Mouse (Mus musculus) 3T3-L1 (cell line): ENCODE results near the gene Gm10770.
A peak's percentile ranks its signal among the peaks of the same experiment; 100 is the strongest.
"Not testable (repeated sequence)": the region's sequence is repeated elsewhere in the genome, so short reads cannot be mapped to it uniquely, and the experiment has no call there.

Experiments used
- DNase-seq: peaks from one replicate; pipeline ENCODE4 v3.0.0-alpha.2; 2015; ENCODE audit warnings: low read depth, low spot score

Gene Gm10770

DNA sequence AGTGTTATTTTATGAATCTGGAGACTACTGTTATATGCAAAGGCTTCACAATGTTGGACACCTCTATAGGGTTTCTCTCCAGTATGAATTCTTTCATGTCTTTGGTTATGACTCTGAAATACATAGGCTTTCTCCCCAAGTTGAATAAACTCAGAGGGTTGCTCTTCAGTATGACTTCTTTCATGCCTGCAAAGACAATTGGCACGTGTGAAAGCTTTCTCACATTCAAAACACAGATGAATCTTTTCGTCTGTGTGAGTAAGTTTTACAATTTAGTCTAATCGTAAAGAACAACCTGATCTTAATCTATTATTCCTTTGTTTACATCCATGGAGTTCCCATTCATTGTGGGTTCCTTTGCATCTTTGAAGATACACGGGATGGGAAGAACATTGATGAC is at the start of gene Gm10770:
Gene Gm10770, minus strand, starts transcription at position 101 of the 400 bp plus-strand sequence.
- DNase-seq: not testable (repeated sequence)

DNA sequence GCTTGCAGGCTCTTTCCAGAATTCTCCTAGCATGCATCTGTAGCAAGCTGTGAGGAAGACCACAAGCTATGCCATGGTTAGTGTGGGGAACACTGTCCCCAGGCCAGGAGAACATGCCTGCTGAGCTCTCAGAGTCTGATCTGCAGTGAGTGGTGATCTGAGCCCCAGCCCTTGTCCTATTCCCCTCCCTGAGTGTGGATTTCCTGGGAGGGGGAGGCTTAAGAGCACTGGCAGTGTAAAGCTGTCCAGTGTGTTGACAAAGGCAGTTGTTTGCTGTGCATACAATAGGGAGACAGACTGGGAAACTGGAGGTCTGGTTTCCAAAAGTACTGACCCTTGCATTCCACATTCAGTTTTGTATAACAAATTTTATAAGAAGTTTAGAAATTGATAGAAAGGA is 43.8 kb upstream of the Gm10770 start:
- DNase-seq: not testable (repeated sequence)

DNA sequence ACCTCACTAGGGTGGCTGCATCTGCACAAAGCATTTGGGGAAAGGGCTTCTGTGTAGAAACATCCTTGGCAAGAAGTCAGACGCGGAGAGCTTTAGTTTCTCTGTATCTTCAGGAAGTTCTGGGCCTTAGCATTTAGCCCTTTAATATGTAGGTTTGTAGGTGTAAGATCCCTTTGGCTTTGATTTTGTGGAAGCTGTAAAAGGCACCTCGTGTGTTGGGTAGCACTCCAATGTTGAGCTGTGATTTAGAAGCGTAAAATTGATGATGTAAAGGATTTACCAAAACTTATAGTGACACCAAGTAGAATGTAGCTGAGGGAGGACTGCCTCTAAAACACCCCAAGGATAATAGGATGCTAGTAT is 38.9 kb upstream of the Gm10770 start:
- DNase-seq: not testable (repeated sequence)

DNA sequence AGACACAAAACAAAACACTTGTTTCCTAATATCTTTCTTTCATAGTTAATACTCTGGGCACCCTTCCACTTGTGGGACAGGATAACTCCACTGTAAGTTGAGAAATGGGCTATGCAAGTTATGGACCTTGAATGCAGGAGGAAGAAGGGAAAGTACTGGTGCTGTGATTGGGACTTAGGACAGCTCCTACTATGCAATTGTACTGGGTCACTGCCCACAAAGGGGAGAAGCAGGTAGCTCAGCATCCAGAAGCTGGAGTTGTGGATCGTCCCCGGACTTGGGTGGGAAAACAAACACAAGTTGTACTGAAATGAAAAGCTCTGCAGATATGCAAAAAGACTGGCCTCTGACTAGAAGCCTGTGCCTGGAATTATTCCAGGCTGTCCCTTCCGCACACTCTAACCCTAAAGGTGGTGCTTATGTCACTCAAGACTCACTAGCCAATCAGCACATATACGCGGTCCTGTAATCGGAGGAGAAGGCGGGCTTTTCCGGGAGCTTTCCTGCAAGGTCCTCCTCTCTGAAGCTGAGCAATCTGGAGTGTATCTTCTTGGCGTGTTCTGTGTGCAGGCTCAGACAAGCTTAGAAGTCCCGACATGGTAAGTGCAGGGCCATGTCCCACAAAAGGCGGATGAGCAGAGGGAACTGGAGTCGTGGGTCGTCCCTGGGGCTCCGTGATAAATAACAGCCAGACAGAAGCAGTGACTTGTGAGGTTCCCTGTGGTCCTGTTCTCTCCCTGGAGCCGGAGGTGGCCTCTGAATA is 38.3 kb upstream of the Gm10770 start, which contains the start of gene Zfp937:
Gene Zfp937, plus strand, starts transcription at position 474 of the 763 bp plus-strand sequence.
- DNase-seq: peak; percentile 76

DNA sequence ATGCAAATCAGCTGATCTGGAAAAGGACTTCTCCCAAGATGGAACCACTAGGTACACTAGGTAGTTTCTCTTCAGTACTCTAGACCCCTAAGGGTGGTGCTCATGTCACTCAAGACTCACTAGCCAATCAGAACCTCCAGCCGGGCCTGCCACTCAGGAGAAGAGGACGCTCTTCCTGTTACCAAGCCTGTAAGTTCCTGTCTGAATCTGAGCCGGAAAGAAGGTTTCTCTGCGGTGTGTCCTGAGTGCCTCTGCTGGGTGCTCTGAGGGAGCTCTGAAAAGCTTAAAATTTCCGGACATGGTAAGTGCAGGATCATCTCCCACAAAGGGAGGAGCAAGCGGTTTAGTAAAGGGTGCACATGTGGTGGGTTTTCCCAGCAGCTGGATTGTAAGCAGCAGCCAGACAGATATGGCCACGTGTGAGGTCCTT is 2.1 kb upstream of the Gm10770 start, which contains the start of gene Gm14139:
Gene Gm14139, plus strand, starts transcription at position 186 of the 430 bp plus-strand sequence.
- DNase-seq: peak; percentile 81

DNA sequence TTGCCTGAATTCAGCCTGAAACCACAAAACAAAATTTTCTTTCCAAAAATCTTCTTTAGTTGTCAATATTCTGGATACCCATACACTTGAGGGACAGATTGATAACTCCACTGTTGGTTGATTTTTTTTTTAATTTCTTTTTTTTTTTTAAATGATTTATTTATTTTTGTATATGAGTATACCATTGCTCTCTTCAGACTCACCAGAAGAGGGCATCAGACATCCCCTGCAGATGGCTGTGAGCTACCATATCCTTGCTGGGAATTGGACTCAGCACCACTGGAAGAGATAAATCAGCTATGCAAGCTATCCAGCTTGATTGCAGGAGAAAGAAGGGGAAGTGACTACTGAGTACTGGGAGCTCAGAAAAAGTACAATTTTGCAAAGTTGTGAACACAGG is 1.6 kb upstream of the Gm10770 start:
- DNase-seq: peak; percentile 71

DNA sequence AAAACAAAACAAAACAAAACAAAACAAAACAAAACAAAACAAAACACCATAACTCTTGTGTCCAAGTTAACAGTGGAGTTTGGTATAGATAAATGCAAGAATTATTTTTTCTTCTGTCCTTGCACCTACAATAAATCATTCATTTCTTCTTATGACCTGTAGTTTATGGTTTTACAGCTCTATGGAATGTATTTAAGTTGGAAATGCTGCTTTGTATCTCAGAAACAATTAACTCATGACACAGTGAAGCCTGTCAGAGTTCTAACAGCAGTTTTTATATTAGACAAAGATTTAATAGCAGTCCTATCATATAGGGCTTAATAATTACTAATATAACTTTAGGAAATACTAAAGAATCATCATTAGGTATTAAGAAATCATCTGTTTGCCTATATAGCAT is 5.6 kb downstream of the Gm10770 start:
- DNase-seq: no peak

DNA sequence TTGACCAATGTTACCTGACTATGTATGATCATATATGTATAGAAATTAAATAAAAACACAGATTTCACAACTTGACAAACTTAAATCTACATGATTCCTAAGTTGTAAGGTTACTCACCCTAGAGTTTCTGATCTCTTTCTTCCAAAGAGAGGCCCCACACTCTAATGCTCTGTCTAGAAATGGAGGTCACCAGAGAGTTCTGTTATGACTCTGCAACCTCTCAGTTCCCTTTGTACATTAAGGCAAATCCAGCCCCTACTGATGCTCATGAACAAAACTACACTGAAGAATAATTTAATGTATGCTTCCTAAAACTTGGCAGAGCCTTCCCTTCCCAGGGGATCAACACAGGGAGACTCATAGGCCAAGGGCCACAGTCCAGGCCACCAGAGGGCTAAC is 12.8 kb downstream of the Gm10770 start:
- DNase-seq: no peak

DNA sequence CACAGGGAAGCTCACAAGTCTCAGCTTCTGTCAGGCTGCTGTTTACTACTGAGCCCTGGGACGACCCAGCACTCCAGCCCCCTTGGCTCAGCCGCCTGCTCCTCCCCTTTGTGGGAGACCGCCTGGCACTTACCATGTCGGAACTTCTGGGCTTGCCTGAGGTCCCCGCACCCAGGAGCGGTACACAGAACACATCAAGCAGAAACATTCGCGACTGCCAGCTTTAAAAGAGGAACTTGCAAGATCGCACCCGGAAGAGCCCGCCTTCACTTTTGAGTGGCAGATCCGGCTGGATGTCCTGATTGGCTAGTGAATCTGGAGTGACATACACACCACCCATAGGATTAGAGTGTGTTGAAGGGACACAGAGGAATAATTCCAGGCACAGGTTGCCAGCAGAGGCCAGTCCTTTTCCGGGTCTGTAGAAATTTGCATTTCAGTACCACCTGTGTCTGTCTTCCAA is 43.0 kb downstream of the Gm10770 start, which contains the start of gene Zfp120:
Gene Zfp120, minus strand, starts transcription at position 274 of the 463 bp plus-strand sequence.
- peak; percentile 98 for DNase-seq

DNA sequence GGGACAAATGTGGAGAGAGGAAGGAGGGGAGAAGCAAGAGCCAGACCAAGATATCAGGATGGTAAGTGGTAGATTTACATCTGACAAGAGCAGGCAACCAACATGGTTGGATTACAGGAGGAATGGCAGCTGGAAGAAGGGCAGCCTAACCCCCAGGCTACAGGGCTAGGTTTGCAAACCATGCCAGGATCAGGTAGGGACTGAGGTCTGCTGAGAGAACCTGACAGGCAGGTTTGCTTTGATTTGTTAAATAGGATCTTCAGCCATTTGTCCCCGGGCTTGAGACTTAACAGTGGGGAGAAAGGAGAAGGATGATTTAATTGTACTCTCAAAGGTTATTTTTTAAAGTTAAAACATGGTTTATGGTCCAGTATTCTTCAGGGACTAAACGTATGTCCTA is 46.7 kb downstream of the Gm10770 start:
- no peak for DNase-seq

DNA sequence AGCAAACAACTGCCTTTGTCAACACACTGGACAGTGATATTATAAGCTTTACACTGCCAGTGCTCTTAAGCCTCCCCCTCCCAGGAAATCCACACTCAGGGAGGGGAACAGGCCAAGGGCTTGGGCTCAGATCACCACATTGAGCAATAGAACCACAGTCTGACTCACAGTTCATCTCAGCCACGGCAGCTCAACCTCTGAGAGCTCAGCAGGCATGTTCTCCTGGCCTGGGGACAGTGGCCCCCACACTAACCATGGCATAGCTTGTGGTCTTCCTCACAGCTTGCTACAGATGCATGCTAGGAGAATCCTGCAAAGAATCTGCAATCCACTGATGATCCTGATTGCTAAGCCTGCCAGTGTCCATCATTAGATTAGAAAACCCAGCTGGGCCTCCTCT is 47.5 kb downstream of the Gm10770 start:
- peak; percentile 16 for DNase-seq
